Comparison of ENCODE assay signal across 21 mouse cellular contexts in the genomic region with DNA sequence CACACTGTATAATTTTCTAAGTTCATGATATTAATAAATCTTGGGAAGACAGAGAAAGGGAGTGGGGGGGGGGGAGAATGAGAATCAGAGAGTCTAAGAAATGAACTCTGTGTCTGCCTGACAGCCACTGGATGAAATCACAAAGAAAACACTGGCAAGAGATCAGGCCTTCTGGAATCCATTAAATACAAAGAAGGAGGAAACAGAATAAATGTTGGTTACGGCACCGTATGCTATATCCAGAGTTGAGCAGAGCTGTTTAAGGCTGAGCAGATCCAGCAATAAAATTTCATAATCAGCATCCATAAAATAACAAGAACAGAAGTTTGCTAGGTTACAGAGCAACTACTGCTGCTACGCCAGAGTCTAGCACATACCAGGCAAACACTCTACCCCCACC.
DNase-seq lines count a peak whose midpoint lies in the region; ATAC-seq lines count a peak whose summit lies in the region.
"Had no signal": no experiment of that assay in that cellular context is flagged by ENCODE, and none has a peak within 500 bp of the region (broad histone marks: within the 10 kb centered on the region; RNA-seq: fewer than 3 reads in every experiment).

No protein-coding gene starts in this region.

- peak; percentile 52 for DNase-seq in embryonic facial prominence, embryonic 11.5 days (ENCODE audit: low spot score)
- no peak for DNase-seq in embryonic facial prominence, embryonic 10.5 days (ENCODE audit: low spot score)
- DNase-seq in kidney, postnatal 10 days, result peak; percentile 6
- DNase-seq in kidney, adult 18-20 months, result no peak
- peak; percentile 49 for DNase-seq in 3T3-L1 (ENCODE audit: low read depth, low spot score)
- peak; percentile 21 for DNase-seq in fibroblast of lung, adult 2 months (ENCODE audit: low read depth)
- no peak for DNase-seq in left cerebral cortex, adult 11 months (ENCODE audit: low spot score)
- DNase-seq: adrenal gland, adult 2 months; cerebellum, adult 9-10 months; gastrocnemius, adult 2 months; kidney, adult 9 months; thymus, postnatal 36 days had no signal

- no peaks in the 10 kb centered on the region for H3K4me1 ChIP-seq in embryonic facial prominence, embryonic 11.5 days (ENCODE audit: control insufficient read depth, insufficient read depth, low read length)
- H3K4me1 ChIP-seq in embryonic facial prominence, embryonic 10.5 days, result no peaks in the 10 kb centered on the region
- no peaks in the 10 kb centered on the region for H3K4me1 ChIP-seq in midbrain, embryonic 16.5 days (ENCODE audit: control insufficient read depth, insufficient read depth, low read length)
- H3K4me1 ChIP-seq: embryonic facial prominence, embryonic 15.5 days; forebrain, embryonic 15.5 days; hindbrain, embryonic 12.5 days; midbrain, embryonic 15.5 days; neural tube, embryonic 13.5 days; stomach, embryonic 15.5 days had no signal

- 48% methylated on average over 3 of the region's 3 CpGs for WGBS in embryonic facial prominence, embryonic 11.5 days
- 59% methylated on average over 3 of the region's 3 CpGs for WGBS in embryonic facial prominence, embryonic 10.5 days
- WGBS in midbrain, embryonic 16.5 days, result 84% methylated on average over 3 of the region's 3 CpGs

- no peak overlapping the region for H3K4me3 ChIP-seq in embryonic facial prominence, embryonic 11.5 days (ENCODE audit: low read depth, low read length)
- H3K4me3 ChIP-seq in embryonic facial prominence, embryonic 10.5 days, result no peak overlapping the region
- H3K4me3 ChIP-seq in midbrain, embryonic 16.5 days (ENCODE audit: low read depth, low read length), result no peak overlapping the region
- H3K4me3 ChIP-seq: embryonic facial prominence, embryonic 15.5 days; forebrain, embryonic 15.5 days; gastrocnemius, adult 2 months; hindbrain, embryonic 12.5 days; midbrain, embryonic 15.5 days; neural tube, embryonic 13.5 days; stomach, embryonic 15.5 days had no signal

- no peak for ATAC-seq in embryonic facial prominence, embryonic 11.5 days (replicated peaks; ENCODE audit: insufficient number of reproducible peaks, low FRiP score, low TSS enrichment, low read depth)
- ATAC-seq in midbrain, embryonic 16.5 days, result no peak
- ATAC-seq: forebrain, embryonic 15.5 days; midbrain, embryonic 15.5 days had no signal

- H3K27ac ChIP-seq in embryonic facial prominence, embryonic 11.5 days (replicated peaks; ENCODE audit: low read depth, low read length), result no peak overlapping the region
- no peak overlapping the region for H3K27ac ChIP-seq in embryonic facial prominence, embryonic 10.5 days (replicated peaks)
- no peak overlapping the region for H3K27ac ChIP-seq in midbrain, embryonic 16.5 days (ENCODE audit: low read length)
- H3K27ac ChIP-seq: embryonic facial prominence, embryonic 15.5 days; forebrain, embryonic 15.5 days; gastrocnemius, adult 2 months; hindbrain, embryonic 12.5 days; macrophage; midbrain, embryonic 15.5 days; neural tube, embryonic 13.5 days; stomach, embryonic 15.5 days had no signal

- no peak overlapping the region for H3K4me2 ChIP-seq in embryonic facial prominence, embryonic 11.5 days (ENCODE audit: low read depth, low read length)
- no peak overlapping the region for H3K4me2 ChIP-seq in midbrain, embryonic 16.5 days (ENCODE audit: low read length)
- H3K4me2 ChIP-seq: embryonic facial prominence, embryonic 15.5 days; forebrain, embryonic 15.5 days; hindbrain, embryonic 12.5 days; liver, embryonic 11.5 days; midbrain, embryonic 15.5 days; neural tube, embryonic 13.5 days; stomach, embryonic 15.5 days had no signal

- no peaks in the 10 kb centered on the region for H3K36me3 ChIP-seq in embryonic facial prominence, embryonic 11.5 days (replicated peaks; ENCODE audit: control insufficient read depth, insufficient read depth, low read depth, low read length)
- no peaks in the 10 kb centered on the region for H3K36me3 ChIP-seq in embryonic facial prominence, embryonic 10.5 days (replicated peaks)
- no peaks in the 10 kb centered on the region for H3K36me3 ChIP-seq in midbrain, embryonic 16.5 days (ENCODE audit: control insufficient read depth, insufficient read depth, low read length)
- H3K36me3 ChIP-seq: embryonic facial prominence, embryonic 15.5 days; forebrain, embryonic 15.5 days; hindbrain, embryonic 12.5 days; midbrain, embryonic 15.5 days; neural tube, embryonic 13.5 days; stomach, embryonic 15.5 days had no signal

- H3K9ac ChIP-seq in embryonic facial prominence, embryonic 11.5 days (replicated peaks; ENCODE audit: low read length), result no peak overlapping the region
- no peak overlapping the region for H3K9ac ChIP-seq in midbrain, embryonic 16.5 days (ENCODE audit: low read depth, low read length)
- H3K9ac ChIP-seq: embryonic facial prominence, embryonic 15.5 days; forebrain, embryonic 15.5 days; hindbrain, embryonic 12.5 days; midbrain, embryonic 15.5 days; neural tube, embryonic 13.5 days; stomach, embryonic 15.5 days had no signal

- no peaks in the 10 kb centered on the region for H3K27me3 ChIP-seq in embryonic facial prominence, embryonic 11.5 days (ENCODE audit: control insufficient read depth, insufficient read depth, low read length)
- no peaks in the 10 kb centered on the region for H3K27me3 ChIP-seq in embryonic facial prominence, embryonic 10.5 days (replicated peaks; ENCODE audit: low read depth, poor library complexity, severe bottlenecking)
- H3K27me3 ChIP-seq in midbrain, embryonic 16.5 days (ENCODE audit: control insufficient read depth, insufficient read depth, low read depth, low read length), result no peaks in the 10 kb centered on the region
- H3K27me3 ChIP-seq: embryonic facial prominence, embryonic 15.5 days; forebrain, embryonic 15.5 days; hindbrain, embryonic 12.5 days; midbrain, embryonic 15.5 days; neural tube, embryonic 13.5 days; stomach, embryonic 15.5 days had no signal

- H3K9me3 ChIP-seq in embryonic facial prominence, embryonic 11.5 days (replicated peaks; ENCODE audit: control insufficient read depth, low read length), result no peaks in the 10 kb centered on the region
- no peaks in the 10 kb centered on the region for H3K9me3 ChIP-seq in embryonic facial prominence, embryonic 10.5 days
- no peaks in the 10 kb centered on the region for H3K9me3 ChIP-seq in midbrain, embryonic 16.5 days (replicated peaks; ENCODE audit: control insufficient read depth, low read length, poor library complexity, severe bottlenecking)
- H3K9me3 ChIP-seq: embryonic facial prominence, embryonic 15.5 days; forebrain, embryonic 15.5 days; hindbrain, embryonic 12.5 days; midbrain, embryonic 15.5 days; neural tube, embryonic 13.5 days; stomach, embryonic 15.5 days had no signal

Comparison
In these comparisons a context has a peak if more than half of its experiments do, and no peak if none do; other contexts are left out.
1. DNase-seq: peak in embryonic facial prominence, embryonic 11.5 days (single experiment), kidney, postnatal 10 days (single experiment), 3T3-L1 (single experiment) and fibroblast of lung, adult 2 months (single experiment); none in embryonic facial prominence, embryonic 10.5 days (single experiment), kidney, adult 18-20 months (single experiment) and left cerebral cortex, adult 11 months (single experiment).